Mouse (Mus musculus) 416B (cell line): ENCODE data around the gene Parp12.

ENCODE experiments used
- DNase-seq: peaks from one replicate; pipeline ENCODE4 v3.0.0; 2011; ENCODE audit warnings: low read depth

Parp12 gene

GRCm38 (mm10) chr6:39117584-39118455 lies at the start of gene Parp12:
TSS of gene Parp12 (minus strand) at chr6:39118349.
- peak; percentile 74 for DNase-seq

- peak; percentile 54 for DNase-seq
These were observed 46.7 kb upstream of the Parp12 start for GRCm38 (mm10) chr6:39164891-39165290.

DNA sequence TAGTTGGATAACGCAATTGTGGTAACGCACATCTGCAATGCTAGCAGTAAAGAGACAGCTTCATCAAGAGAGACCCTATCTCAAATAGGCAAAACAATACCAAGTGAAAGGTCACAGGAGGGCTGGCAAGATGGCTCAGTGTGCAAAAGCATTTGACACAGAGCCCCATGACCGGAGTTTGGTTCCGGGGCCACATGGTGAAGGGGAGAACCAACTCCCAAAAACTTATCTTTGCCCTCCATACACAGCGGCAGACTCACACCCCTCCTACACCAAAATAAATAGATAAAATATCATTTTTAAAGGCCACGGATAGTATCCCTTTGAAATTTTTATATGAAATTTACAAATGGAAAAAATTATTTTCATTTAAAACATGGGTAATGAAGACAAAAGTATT lies 43.8 kb upstream of the Parp12 start:
- DNase-seq: no peak

- DNase-seq: peak; percentile 23
These were observed 27.9 kb upstream of the Parp12 start for GRCm38 (mm10) chr6:39146041-39146440.

DNA sequence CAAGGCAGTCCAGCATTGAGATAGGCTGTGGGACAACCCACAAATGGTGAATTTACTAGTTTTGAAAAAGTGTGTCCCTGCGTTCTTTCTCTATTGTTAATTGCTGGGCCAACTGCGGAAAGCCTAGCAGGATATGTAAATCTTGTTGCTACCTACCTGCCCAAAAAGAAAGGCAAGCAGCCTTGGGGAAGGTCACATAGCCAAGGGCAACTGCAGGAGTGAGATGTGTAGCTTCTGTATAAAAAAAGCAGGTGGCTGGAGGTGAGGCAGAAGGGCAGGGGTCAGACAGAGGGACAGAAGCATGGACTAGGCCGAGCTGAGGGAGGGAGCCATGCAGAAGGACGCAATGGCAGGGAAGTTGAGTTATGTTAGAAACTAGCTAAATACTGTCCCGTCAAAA lies 14.4 kb upstream of the Parp12 start:
- no peak for DNase-seq

DNA sequence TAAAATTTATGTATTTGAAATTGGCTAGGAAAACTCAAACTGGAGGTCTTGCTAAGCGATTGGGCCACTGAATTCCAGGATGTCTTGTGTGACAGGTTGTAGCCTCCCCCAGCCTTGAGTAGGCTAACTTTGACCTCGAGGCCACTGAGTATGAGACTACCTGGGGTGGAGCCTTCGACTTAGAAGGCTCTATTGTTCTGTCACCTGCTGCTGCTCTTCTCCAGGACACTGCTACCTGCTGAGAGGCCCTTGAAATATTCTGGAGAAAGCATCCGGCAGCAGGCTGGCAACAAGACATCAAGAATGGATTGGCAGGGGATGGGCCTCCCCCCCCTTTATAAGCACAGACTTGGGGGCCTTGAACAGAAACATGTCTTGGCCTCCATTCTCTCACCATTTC lies 13.3 kb upstream of the Parp12 start:
- DNase-seq: no peak

- no peak for DNase-seq
These were observed 6.6 kb upstream of the Parp12 start for GRCm38 (mm10) chr6:39124719-39125118.

DNA sequence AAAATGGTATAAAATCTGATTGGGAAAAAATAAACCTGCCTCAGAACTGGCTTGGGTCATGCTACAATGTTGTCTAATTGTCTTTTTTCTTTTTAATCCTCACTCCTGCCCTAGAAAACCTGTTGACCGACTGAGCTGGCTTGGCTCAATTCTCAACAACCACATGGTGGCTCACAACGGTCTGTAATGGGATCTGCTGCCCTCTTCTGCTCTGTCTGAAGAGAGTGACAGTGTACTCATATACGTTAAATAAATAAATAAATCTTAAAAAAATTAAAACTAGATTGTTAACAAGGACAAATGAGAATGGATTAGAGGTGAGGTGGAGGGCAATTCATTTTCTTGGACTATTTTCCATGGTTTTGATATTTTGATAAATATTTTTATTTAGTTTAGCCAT lies 2.5 kb upstream of the Parp12 start:
- DNase-seq: peak; percentile 52

DNA sequence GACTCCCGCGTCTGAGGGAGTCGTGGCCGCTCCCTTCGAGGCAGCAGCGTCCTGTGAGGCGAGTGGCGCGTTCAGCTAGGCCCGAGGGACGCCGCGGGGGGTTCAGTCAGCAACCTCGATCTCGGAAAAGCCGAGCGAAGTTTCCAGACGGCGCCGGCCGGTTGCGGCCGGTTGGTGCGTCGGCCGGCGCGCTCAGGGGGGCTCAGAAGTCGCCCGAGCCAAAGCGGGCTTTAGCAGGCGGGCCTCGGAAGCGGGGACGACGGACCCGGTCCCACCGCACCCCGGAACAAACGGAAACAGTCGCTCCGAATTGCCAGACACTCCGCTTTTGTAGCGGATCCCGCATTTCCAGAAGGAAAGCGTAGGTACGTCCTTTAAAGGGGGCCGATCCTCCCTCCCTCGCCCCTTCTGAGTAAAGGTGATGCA lies 320 bp upstream of the Parp12 start:
- DNase-seq: no peak

DNA sequence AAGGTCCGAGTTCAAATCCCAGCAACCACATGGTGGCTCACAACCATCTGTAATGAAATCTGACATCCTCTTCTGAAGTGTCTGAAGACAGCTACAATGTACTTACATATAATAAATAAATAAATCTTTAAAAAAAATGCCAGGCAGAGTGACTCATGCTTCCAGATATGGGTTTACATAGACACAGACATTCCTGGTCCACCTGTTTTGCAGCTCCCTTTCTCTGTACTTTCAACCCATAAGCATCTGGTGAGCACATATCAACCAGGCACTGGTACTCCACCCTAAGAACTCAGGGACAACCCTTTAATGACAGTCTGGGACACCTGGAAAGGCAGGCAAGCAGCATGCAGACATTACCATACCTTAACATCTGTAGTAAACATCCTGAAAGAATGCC lies 2.7 kb downstream of the Parp12 start:
- no peak for DNase-seq

DNA sequence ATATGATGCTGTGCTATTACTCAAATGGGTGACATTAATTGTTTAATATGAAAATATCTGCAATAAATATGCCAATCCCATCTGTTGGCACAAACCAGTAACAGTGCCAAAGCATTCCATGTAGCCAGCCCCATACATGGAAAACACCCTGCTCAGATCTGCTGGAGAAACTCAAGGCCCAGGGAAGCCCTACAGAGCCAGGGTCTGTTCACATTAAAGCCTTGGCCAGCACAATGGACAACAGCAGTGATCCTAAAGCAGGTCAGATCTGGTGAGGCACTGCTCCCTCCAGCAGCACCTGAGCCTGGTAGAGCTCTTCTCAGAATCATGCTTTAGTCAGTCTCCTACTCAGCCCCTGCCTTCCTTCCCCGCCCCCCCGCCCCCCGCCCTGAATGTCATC lies 5.0 kb downstream of the Parp12 start:
- no peak for DNase-seq

DNA sequence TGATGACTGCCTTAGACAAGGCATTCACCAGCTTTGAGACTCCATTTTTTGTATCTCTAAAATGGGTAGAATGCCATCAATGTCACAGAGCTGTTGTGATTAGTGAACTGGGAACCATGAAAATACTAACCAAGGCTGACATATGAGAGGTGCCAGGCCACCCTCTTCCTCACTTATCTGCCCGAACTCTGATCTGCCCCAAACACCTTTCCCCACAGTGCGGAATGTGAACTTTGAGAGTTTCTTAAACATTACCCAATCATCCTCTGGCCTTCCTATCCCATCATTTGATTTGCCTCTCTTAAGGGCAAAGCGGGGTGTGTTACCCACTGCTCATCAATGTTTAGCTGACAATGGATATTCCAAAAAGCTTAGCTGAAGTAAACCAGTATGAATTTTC lies 5.4 kb downstream of the Parp12 start:
- no peak for DNase-seq

DNA sequence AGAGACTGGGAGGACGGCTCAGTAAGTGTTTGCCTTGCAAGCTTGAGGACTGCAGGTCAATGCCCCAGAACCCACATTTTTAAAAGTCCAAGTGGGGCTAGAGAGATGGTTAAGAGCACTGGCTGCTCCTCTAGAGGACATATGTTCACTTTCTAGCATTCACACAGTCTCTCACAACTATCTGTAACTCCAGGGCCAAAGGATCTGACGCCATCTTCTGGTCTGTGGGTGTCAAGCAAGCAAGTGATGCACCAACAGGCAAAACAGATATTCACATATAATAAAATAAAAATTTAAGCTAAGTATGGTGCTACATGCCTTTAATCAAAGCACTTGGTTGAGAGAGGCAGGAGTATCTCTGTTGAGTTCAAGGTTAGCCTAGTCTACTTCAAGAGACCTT lies 11.3 kb downstream of the Parp12 start:
- peak; percentile 64 for DNase-seq

- DNase-seq: no peak
These were observed 13.5 kb downstream of the Parp12 start for GRCm38 (mm10) chr6:39104631-39105030.

DNA sequence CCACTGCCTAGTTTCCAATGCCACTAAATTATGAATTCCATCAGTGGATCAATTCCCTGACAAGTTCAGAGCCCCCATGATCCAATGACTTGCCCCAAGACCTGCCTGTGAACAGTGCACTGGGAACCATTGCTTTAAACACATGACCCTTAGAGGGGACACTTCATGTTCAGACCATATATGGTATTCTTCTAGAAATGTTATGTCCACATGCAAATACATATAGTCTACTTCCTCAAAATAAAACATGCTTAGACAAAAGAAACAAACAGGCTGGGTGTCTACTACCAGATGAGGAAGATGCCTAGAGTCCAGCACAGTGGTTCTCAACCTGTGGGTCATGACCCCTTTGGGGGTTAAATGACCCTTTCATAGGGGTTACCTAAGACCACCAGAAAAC lies 41.7 kb downstream of the Parp12 start:
- peak; percentile 13 for DNase-seq

DNA sequence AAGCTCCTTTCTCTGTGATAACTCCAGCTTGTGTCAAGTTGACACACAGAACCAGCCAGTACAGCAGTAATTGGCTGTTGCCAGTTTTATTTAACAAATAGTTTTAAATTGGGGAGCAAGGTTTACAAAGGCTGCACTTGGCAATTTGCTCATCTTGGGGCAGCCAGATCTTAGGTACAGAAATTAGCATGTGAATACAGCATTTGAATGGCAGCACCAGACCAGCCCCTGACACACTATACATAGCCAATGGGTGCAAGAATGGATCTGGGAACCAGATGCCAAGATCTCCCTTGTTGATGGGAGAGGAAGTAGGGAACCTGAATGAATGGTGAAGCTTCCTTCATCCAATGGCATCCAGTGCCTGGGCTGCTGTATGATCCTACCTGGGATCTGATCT lies 44.0 kb downstream of the Parp12 start:
- DNase-seq: no peak

DNA sequence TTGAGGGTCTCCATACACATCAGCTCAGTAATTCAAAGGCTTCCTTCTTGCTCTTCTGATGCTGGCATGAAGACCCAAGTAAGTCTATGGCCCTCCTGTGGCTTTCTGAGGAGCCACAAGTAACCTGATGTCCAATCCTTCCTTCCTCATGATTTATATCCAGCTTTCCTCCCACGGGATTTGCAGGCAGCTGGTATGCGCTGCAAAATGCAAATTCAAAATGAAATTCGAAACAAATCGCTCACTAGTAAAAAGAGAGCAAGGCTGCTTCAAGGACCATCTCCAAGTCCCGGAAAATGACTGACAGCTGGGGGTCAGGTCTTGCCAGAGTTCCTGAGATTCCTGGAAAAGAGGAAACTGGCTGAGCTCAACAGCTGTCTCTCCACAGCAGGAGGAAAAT lies 45.5 kb downstream of the Parp12 start:
- DNase-seq: no peak

GRCm38 (mm10) chr6:39066935-39067578 lies 51.1 kb downstream of the Parp12 start:
- peak; percentile 74 for DNase-seq

DNA sequence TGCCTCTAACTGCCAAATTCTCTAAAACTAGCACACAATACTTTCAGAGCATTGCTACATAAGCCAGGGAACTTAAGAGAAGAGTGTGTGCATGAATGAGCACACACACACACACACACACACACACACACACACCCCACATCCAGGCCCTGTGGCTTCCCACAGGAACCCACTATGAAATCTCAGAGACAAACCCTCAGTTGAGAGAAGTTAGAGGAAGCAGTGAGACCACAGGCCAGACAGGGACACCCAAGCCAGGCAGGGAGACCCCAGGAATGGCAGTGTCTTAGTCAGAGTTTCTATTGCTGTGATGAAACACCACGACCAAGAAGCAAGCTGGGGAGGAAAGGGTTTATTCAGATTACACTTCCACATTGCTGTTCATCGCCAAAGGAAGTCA lies 54.6 kb downstream of the Parp12 start:
- DNase-seq: peak; percentile 81

GRCm38 (mm10) chr6:39061180-39061579 lies 57.0 kb downstream of the Parp12 start:
- no peak for DNase-seq

- DNase-seq: peak; percentile 90
These were observed 58.3 kb downstream of the Parp12 start for GRCm38 (mm10) chr6:39059547-39060497.

GRCm38 (mm10) chr6:39058936-39059335 lies 59.2 kb downstream of the Parp12 start:
- no peak for DNase-seq
